Mouse (Mus musculus): ENCODE results near the gene Mapt. TPM values are rescaled to one million over a fixed set of nuclear protein-coding genes. Genes with fewer than 3 reads are reported as not detected.

Mapt gene
- polyA plus RNA-seq, 1 experiment = 4.1 TPM

DNA sequence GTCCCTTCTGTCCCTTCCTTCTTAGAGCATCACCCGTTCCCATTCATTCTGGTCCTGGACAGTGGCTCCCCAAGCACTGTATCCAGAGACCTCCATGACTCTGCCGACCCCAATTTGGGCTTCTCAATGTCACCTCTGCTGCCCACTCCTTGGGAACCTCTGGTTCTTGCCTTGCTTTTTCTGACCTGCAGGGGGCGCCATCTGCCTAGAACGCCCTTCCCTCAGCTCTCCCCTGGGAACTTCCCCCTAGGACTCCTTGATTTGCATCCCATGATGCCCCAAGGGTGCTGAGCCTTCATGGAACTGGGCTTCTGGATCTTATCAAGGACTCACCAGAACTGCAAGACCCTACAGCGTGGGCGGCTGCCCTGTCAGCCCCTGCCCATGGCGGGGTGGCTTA lies 80.5 kb downstream of the Mapt start:
- DNase-seq (ENCODE audit: low read depth) = no peak

DNA sequence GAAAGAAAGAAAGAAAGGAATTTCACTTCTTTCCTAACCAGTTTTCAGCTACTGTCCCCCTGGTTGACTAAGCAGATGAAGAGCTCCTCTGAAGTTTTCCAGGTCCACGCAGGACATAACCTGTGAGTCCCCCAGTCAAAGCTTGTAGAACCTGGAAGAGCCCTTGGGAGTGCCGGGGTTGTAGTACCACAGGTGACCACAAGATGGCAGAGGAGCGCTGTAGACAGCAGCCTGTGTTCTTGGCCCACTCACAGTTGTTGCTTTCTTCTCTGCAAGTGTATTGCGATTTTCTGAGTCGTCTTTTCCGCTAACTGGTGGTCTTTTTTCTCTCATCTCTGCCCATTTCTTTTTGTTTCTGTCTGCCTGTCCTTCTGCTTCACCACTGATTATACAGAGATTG lies 84.5 kb downstream of the Mapt start:
- no peak for DNase-seq (ENCODE audit: low read depth)

DNA sequence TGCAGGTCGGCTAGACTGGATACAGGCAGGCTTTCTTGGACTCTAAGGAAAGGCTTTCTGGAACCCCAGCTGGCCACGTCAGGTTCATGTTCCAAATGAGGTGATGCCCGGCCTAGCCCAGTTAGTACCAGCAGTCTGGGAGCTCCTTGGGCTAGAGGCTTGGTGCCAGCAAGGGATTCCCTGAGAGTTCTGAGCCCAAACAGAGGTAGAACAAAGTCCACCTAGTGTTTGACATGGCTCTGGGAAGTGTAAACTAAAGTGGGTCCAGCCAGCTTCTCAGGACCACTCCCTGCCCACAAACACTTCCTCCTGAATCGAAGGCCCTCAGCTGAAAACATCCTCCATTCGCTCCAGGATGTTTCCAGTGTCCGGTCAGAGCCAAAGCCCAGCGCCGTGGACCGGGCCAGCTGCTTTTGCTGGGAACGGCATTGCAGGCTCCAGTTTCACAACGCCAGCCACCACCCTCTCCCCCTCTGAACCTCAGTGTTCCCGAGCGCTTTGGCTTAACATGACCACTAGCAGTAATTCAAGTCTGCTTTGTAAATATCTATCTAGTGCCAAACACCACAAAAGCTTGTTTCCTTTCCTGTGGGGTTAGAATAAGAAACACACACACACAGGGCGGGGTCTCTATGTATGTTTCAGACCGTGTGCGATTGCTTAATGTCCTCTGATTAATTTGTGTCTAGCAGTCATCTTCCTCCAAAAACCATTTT lies 85.7 kb downstream of the Mapt start:
- no peak for DNase-seq (ENCODE audit: low read depth)

- no peak for DNase-seq (ENCODE audit: low read depth)
These were observed 86.4 kb downstream of the Mapt start for GRCm38 (mm10) chr11:104317631-104318030.

DNA sequence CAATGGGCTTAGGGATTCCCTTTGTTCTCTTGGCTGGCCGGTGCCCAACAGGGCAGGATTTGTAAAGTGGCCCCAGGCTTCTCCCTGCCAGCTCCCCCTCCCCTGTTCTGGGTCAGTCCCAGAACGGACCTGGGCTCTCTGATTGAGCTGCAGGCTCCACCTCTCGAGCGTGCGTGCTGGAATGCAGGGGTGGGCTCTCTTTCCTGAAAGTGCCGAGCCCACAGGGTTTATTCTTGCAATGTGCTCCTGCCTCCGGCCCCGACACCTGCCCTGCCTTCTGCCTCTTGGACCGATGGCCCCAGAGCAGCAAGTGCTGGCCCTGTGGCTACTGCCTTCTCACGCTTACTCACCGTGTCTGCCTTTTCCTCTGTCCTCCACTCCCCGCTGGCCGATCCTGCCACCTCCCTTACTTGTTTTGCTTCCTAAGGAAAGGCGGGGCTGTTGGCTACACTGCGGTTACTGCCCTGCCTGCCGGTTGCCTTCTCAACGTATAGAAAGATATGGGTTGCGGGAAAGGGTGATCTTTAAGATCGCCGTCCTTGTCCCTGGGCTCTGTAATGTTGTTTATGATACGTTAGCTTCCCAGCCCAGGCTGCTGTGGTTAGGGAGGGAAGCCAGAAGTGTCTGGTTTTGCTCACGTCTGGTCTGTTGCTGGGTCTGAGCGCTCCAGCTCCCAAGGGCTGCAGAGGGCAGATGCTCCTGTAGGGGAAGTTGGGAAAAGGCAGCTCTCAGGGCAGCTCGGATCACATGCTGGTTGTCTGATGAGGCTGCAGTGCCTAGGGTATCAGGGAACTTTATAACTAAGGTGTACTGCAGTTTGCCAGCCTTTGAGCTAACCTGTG lies 88.0 kb downstream of the Mapt start:
- DNase-seq (ENCODE audit: low read depth) = no peak

DNA sequence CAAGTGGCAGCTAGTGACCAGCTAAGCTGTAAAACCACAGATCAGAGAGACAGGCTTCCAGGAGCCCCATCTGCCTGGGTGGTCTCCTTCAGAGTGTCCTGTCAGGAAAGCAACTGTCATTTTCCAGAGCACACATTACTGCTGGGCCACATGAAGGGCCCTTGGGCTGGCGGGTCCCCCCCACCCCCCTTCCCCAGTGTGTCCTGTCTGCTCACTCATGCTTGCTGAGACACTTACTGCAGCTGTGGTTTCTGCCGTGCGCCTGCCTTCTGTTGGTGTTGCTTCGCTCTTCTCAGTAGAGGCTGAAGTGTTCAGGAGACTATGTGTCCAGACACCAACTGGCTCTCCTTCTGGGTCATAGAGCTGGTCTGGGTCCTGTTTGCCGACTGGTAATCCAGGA lies 89.3 kb downstream of the Mapt start:
- DNase-seq (ENCODE audit: low read depth) = no peak

DNA sequence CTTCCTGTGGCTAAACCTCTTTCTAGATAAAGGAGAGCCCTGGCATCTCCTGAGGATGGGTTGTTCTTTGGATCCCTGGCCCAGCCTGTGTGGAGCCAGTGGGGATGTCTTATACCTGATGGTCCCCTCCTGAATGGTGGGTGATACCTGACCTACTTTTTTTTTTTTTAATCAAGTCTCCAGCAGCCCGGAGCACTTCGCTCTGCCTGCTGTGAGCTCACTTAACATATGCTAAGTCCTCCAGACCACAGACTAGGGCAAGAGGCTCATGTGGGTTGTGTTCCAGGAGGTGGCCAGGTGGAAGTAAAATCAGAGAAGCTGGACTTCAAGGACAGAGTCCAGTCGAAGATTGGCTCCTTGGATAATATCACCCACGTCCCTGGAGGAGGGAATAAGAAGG lies 91.0 kb downstream of the Mapt start:
- no peak for DNase-seq (ENCODE audit: low read depth)

- no peak for DNase-seq (ENCODE audit: low read depth)
These were observed 96.3 kb downstream of the Mapt start for GRCm38 (mm10) chr11:104327462-104327861.

- no peak for DNase-seq (ENCODE audit: low read depth)
These were observed 96.8 kb downstream of the Mapt start for GRCm38 (mm10) chr11:104327946-104328345.

DNA sequence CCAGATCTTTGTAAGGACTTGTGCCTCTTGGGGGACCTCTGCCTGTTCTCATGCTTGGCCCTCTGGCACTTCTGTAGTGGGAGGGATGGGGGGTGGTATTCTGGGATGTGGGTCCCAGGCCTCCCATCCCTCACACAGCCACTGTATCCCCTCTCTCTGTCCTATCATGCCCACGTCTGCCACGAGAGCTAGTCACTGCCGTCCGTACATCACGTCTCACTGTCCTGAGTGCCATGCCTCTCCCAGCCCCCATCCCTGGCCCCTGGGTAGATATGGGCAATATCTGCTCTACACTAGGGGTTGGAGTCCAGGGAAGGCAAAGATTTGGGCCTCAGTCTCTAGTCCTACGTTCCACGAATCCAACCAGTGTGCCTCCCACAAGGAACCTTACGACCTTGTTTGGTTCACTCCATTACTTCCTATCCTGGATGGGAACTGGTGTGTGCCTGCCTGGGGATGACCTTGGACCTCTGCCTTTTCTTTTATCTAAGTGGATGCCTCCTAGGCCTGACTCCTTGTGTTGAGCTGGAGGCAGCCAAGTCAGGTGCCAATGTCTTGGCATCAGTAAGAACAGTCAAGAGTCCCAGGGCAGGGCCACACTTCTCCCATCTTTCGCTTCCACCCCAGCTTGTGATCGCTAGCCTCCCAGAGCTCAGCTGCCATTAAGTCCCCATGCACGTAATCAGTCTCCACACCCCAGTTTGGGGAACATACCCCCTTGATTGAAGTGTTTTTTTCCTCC lies 98.2 kb downstream of the Mapt start:
- no peak for DNase-seq (ENCODE audit: low read depth)

DNA sequence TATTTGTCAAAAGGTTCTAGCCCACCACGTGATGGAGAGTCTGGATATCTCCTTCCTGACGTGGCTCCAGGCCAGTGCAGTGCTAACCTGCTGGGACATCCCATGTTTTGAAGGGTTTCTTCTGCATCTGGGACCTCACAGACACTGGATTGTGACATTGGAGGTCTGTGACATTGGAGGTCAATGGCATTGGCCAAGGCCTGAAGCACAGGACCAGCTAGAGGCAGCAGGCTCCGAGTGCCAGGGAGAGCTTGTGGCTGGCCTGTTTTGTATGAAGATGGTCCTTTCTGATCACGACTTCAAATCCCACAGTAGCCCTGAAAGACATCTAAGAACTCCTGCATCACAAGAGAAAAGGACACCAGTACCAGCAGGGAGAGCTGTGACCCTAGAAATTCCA lies 99.0 kb downstream of the Mapt start:
- DNase-seq (ENCODE audit: low read depth) = no peak

DNA sequence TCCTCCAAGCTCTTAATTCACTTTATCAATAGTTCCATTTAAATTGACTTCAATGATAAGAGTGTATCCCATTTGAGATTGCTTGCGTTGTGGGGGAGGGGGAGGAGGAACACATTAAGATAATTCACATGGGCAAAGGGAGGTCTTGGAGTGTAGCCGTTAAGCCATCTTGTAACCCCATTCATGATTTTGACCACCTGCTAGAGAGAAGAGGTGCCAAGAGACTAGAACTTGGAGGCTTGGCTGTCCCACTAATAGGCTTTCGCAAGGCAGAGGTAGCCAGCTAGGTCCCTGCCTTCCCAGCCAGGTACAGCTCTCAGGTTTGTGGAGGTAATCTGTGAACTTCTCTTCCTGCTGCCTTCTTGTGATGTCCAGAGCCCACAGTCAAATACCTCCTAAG lies 100.0 kb downstream of the Mapt start:
- DNase-seq (ENCODE audit: low read depth) = no peak

DNA sequence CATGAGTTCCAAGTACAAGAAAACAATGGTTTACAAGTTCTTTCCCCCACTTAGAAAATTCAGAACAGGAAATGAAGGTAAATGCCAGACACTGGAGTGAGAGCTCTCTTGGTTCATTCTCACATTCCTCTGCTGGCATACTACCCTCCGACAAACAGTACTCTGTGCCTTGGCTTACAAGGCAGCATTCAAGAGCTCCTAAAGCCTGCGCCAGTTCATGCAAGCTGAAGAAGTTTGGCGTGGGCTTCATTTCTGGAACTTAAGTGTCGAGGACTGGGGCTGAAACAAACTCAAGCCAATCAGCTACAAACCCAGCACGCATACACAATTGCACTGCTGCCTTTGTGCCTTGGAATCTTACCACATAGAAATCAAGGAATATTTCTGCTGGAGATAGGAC lies 100.9 kb downstream of the Mapt start:
- DNase-seq (ENCODE audit: low read depth) = no peak

GRCm38 (mm10) chr11:104334115-104334514 lies 102.9 kb downstream of the Mapt start:
- no peak for DNase-seq (ENCODE audit: low read depth)

DNA sequence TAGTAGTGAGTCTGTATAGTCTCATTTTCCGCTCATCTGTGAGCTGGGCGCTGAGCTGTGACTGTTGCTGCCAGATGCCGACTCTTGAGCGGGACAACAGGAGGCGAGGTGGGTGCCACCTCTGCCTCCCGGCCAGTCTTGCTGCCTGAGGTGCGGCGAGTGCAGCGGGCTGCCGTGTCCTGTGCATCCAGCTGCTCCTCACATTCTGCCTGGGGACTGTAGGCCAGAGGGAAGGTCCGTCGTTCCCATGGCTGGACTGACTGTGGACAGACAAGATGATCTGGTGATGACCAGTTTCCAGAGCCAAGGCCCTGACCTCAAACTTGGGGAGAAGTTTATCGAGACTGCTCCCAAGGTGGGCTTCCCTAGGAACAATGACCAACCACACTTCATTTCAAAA lies 103.8 kb downstream of the Mapt start:
- no peak for DNase-seq (ENCODE audit: low read depth)

GRCm38 (mm10) chr11:104346931-104347330 lies 115.7 kb downstream of the Mapt start:
- no peak for DNase-seq (ENCODE audit: low read depth)

GRCm38 (mm10) chr11:104361790-104362189 lies 130.6 kb downstream of the Mapt start:
- DNase-seq (ENCODE audit: low read depth) = no peak

GRCm38 (mm10) chr11:104362704-104363103 lies 131.5 kb downstream of the Mapt start:
- DNase-seq (ENCODE audit: low read depth) = no peak

- no peak for DNase-seq (ENCODE audit: low read depth)
These were observed 132.8 kb downstream of the Mapt start for GRCm38 (mm10) chr11:104363823-104364600.

GRCm38 (mm10) chr11:104367486-104368190 lies 136.4 kb downstream of the Mapt start:
- DNase-seq (ENCODE audit: low read depth) = no peak

- no peak for DNase-seq (ENCODE audit: low read depth)
These were observed 145.1 kb downstream of the Mapt start for GRCm38 (mm10) chr11:104376291-104376690.

All from gonadal fat pad, adult 2 months (tissue).